Mouse (Mus musculus): ENCODE data around the gene Cerk.
"Not testable (repeated sequence)": the region's sequence is repeated elsewhere in the genome, so short reads cannot be mapped to it uniquely, and the experiment has no call there.

The Cerk gene

DNA sequence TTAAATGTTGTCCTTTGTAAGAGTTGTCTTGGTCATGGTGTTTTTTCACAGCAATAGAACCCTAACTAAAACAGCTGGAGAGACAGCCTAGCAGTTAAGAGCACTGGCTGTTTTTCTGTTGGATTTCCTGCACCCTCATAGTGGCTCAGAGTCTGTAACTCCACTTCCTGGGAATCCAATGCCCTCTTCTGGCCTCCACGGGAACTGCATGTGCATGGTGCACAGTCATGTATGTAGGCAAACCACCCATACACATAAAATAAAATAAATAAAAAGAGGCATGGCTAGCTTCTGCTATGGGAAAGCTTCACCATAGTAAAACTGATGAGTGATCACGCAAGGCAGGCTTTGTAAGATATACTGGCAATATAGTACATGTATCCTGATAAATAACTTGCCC, 19.4 kb upstream of the Cerk start:
- peak; percentile 61 to 67 for DNase-seq

DNA sequence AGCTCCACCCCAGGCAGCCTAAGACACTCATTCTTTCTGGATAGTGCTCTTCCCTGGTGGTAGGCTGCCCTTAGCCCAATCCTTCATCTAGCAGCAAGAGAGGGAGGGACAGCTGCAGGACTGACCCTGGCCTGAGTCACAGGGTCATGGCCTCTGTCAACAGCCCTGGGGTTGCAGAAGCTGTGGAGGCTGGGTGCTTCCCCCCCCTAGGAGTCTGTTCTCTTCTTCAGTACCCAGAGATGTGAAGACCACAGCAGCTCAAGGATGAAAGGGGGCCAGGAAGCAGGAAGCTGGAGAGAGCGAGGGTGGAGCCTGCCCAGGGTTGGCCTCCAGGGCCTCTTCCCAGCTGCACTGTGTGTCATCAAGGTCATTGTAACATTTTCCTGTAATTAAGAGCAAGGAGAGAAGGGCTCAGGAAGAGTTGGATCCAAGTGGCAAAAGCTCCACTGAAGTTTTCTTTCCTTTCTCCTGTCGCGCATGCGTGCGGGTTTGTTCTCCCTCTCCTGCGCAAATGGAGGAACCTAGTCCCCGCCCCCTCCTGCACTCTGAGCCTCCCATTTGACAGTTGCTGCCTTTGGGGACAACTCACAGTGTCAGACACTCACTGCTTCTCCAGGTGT, 18.1 kb upstream of the Cerk start:
- peak; percentile 70 to 72 for DNase-seq

DNA sequence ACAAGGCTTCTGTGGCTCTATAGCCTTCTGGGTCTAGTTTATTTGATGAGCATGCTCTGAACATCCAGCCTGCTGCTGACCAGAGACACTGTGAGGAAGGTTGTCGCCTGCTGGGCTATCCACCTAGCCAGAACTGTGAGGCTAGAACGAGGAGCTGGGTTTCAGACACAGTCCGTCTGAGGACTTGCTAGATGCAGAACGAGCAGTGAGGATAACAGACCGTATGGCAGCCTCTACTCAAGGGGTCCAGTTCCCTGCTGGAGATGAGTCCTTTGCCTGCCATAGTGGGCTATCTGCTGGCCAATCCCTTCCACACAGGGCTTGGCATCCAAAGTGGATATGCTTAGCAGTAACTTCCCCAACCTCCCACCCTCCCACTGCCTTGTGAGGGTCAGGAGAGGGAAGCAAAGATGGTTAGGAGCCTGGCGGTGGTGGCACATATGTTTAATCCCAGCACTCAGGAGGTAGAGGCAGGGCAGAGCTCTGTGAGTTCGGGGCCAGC, 17.4 kb upstream of the Cerk start:
- DNase-seq: no peak

DNA sequence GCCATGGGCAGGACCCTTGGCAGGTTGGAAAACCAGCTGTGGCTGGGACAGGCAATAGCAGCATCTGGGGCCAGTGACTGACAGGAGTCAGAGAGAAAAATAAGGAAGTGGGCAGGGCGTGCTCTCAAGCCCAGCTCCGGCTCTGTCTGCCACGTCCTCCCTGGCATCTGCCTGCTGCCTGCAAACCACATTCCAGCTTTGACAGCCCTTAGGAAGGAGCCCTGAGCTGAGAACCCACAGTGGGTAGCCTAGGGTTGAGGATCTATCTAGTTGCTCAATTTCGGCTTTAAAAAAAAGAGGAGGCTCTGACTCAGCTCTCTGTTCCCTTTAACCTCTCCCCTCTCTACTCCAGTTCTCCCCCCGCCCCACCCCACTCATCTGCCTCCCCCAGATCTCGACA, 16.7 kb upstream of the Cerk start:
- peak; percentile 77 to 79 for DNase-seq

DNA sequence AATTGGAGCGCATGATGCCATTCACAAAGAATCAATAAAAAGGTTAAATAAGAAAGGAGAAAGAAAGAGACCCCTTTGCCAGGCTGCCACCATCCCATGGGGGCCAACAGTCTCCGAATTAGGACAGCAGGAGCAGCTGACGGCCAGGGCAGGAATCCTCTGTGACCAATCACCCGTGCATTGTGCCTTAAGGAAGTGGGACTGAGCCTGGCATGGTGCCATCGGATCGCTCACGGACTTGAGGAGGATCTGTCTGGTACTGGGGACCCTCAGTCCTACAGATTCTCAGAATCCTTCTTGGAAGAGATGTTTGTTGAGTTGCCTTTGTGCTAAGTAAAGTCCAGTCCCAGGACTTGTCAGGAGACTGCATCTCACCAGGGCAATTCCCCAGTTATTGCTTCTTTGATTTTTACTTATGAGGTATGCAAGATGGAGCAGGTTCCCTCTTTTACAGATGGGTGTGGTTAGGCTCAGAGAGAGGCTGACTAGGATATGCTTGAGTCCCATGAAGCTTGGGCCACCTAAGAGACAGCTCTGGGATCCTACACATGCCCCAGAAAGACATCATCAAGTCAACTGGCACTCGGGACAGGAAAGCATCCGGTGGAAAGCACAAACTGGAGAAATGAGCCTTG, 15.9 kb upstream of the Cerk start:
- DNase-seq: peak in 1 of 2 experiments; percentile 49

DNA sequence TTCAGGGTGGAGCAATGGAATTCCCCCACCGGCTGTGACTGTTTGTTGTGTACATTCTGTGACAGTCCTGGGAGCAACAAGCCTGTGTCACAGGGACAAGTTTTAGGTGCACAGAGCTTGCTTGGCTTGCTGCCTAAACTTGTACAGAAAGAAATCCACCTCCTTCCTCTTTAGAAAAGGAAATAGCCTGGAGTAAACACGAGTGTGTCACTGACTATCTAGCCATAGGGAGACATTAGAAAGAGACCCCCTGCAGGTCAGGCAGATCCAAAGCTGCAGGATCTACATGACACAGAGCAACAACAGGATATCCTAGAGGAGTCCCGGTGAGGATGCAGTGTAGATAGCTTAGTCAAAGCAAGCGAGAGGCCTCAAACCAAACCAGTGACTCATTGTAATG, 15.2 kb upstream of the Cerk start:
- peak; percentile 36 to 73 for DNase-seq

DNA sequence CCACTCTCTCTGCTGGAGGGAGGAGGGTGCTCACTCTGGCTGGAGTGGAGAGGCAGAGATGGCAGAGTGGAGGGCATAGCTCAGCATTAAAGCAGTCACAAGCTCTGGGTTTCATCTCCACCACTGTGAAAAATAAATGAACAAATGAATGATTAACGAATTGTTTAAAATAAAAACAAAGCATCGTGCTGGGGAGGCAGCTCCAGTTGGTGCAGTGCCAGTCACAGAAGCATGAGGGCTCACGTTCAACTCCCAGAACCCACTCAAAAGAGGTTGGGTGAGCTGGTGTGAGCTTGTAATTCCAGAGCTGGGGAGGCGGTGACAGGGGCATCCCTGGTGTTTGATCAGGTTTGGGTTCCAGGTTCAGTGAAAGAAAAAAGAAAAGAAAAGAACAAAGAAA, 14.2 kb upstream of the Cerk start:
- DNase-seq: no peak

DNA sequence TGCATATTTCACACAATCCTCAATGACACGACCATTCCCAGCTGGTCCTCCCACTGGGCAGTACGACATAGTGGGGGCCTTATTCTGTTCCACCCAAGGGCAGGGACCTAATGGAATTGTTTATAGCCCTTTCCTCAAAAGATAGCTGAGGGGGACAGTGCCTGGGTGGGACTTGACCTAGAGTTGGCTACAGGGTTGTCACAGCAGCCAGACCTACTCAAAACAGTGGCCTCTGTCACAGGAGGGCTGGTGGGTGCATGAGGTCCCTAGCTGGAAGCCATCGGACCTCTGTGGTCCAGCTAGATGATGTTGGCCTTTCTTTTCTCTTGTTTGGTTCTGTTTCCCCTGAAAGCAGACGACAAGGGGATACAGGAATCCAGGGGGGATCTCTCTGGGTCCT, 13.5 kb upstream of the Cerk start:
- no peak for DNase-seq

DNA sequence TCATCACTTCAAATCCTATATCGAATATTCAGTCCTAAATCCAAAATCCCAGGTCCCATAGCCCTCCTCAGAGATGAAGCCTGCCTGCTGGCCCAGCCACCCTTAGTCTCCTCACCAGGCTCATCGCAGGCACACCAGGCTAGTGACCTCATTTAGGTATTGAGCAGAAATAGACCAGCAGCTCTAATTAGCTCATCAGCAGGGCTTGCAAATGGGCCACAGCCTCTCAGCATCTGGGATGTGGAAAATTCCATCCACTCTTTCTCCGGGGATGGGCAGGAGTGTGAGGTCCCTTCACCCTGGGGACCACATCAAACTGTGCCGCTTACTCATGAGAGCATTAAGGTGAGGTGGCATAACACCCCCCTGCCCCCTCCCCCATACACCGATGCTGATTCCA, 13.1 kb upstream of the Cerk start:
- no peak for DNase-seq

DNA sequence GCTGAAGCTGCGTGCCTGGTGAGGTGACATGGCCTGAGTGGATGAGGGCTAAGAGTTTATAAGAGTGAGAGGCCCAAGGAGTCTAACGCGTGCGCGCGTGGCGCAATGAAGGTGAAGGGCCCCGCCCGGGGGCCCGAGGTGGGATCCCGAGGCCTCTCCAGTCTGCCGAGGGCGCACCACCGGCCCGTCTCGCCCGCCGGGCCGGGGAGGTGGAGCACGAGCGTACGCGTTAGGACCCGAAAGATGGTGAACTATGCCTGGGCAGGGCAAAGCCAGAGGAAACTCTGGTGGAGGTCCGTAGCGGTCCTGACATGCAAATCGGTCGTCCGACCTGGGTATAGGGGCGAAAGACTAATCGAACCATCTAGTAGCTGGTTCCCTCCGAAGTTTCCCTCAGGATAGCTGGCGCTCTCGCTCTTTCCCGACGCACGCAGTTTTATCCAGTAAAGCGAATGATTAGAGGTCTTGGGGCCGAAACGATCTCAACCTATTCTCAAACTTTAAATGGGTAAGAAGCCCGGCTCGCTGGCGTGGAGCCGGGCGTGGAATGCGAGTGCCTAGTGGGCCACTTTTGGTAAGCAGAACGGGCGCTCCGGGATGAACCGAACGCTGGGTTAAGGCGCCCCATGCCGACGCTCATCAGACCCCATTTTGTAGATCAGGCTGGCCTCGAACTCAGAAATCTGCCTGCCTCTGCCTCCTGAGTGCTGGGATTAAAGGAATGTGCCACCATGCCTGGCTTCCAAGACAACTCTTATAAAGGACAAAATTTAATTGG, 8.9 kb upstream of the Cerk start:
- DNase-seq: not testable (repeated sequence)

DNA sequence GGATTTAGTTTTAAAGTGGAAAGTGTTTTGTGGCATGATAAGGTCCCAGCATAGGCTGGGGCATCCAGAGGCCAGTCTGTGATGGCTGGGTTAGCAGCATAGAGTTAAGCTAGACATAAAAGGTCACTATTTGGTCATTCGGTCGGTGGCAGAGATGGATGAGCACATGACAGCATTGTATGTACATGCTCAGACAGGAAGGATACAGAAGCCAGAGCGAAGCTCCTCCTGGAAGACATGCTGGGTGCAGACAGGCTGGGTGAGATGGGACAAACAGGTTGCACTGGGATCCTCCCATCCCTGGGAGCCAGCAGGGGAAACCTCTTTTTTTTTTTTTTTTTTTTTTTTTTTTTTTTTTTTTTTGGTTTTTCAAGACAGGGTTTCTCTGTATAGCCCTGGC, 6.0 kb upstream of the Cerk start:
- DNase-seq: no peak

DNA sequence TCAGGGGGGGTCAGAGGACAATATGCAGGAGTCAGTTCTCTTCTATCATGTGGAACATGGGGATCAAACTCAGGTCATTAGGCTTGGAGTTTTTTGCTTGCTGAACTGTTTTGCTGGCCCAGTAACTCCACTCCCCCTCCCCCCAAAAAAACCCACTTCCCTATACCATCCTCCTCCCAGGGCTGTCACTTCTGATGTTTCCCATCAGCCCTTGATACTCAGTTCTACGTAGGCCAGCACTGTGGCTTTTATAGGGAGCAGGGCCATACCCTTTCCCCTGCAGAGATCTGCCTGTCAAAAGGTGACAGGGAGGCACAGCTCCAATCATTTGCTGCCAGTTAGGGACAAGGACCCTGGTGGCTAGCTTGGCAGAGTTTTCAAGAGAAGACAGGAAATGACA, 5.6 kb upstream of the Cerk start:
- no peak for DNase-seq

DNA sequence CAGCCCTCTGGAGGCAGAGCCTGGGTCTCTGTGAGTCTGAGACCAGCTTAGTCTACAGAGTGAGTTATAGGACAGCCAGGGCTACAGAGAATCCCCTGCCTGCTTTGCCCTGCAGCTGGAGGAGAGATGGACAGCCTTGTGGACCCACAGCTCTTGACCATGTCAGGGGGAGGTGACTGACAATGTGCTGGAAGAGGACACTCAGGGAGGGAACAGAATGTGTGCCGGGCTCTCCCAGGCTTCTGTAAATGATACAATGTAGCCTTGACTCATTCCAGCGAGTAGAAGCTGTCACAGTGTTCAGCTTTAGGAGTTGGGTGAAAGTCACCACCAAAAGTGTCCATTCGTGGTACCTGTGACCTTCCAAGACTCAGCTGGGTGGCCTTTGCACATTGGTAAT, 4.4 kb upstream of the Cerk start:
- no peak for DNase-seq

DNA sequence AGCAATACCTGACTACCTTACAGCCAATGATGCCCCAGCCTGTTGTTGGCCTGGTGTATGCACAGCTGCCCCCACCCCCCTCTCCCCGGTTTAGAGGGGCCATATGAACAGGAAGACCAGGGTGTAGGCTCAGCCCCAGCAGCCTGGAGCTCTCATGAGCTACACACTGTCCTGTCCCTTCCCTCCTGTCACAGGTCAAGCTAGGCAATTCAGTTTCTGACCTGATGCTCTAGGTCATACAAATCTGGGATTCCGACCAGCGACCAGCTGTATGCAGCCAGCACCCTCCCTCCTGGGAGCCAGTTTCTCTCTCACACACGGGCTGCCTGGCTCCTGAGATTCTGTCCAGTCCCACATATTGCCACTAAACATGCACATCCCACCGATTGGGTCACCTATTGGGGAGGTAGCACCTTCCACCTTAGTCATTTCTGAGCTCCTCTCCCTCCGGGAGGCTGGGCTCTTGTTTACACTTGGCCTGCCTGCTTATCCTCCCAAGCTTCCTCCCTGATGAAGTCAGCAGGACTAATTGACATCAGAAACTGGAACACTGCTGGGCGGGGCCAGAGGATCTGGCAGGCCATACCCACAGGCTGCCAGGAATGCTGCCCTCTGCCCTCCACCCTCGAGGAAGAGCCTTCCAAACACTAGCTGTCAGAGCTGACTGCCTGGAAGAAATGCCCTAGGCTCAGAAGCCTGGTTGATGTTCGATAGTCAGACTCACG, 3.0 kb upstream of the Cerk start:
- DNase-seq: peak; percentile 93 to 95

DNA sequence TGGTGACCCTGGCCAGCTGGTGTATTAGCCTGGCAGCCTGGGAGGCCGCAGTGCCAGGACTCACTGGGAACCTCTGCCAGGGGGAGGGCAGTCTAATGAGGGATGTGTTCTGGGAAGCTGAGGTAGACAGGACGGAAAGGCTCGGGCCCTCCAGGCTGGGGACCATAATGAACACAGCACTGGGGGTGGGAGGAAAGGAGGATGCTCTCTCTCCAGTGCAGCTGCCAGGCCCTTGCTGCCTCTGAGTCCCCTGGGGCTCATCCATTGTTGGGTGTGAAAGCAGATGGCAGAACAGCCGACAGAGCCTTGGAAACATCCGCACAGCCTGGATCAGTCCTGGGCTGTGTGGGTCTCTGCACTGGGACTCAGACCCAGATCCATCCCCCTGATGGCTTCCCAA, 2.2 kb upstream of the Cerk start:
- peak in 1 of 2 experiments; percentile 53 for DNase-seq

DNA sequence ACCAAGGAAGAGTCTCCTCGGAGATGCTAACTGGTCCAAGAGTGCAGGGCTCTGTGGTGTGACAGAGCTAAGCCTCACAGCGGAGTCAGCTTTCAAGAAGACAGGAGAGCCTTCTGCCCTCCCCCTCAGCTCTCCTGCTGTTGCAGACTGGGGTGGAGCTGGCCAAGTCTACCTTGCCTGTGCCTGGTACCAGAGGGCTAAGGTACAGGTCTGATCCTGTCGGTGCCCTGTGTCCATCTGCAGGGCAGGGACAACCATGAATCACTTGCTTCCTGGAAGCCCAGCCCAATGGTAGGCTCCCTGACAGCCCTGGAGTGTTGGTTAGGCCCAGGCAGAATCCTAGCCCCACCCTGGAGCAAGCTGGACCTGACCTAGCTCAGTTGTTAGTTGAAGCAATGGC, 745 bp upstream of the Cerk start:
- DNase-seq: peak; percentile 44 to 59

DNA sequence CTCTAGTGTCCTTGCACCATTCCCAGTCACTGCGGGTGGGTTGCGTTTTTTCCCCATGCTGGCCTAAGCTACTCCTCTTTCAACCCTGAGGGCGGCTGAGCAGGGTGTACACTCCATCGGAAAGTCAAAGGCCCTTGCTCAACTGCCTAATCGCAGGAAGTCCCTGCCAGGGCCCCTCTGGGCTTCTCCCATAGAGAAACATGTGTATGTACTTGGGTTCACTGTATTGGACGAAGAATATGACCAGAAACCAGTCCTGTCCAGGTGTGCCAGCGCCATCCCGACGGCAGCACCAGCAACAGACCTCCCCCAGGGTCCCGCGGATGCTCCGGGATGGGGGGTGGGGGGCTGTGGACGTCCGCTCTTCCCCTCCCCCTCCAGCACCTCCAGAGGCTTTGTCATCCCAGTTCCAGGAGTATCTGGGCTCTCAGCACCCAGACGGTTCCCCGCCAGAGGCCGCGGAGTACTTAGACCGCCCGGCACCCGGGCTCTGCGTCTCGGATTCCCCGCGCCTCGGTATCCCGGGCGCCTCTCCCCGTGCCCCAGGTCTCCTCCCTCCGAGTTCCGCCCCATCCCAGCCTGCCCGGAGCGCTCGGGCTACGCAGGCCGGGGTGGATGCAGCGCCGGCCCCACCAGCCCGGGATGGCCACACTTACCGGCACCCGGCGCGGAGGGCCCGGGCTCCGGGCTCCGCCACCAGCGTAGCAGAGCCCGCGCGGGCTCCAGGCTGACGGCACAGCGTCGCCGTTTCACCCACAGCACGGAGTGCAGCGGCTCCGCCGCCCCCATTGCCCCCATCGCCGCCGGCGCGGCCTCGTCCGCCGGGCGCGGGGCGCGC, 871 bp downstream of the Cerk start:
- DNase-seq: peak; percentile 54 to 58

DNA sequence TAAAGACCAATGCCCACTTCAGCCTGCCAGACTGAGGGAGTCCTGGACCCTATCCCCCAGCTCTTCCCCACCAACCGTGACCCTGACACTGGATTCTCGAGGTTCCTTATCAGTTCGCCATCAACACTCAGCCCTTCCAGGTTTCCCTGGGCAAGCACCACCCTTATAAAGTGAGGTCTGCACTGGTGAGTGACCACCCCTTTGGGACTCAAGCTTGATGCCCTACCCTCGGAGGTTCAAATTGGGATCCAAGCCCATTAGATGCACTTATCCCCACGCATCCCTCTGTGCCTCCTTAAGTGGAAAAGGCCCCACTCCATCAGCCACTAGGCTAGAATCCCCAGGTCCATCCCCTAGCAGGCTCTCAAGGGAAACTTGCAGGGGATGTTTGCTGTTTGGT, 1.9 kb downstream of the Cerk start:
- no peak for DNase-seq

DNA sequence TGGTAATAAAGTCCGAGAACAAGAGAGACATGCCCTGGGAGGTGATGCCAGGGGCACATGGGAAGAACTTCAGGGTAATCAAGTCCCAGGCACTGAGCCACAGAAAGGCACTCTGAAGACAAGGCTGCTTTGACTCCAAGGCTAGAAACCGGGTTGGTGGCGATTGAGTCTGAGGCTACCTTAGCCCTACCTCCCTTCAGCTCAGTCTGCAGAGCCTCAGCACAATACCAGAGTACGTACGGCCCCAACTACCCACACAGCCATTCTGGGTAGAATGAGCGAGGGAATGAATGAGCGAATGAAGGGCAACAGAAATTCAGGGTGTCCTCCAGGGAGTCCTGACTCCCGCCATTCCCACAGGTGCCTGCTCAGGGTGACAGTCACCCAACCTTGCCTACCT, 2.5 kb downstream of the Cerk start:
- DNase-seq: no peak

DNA sequence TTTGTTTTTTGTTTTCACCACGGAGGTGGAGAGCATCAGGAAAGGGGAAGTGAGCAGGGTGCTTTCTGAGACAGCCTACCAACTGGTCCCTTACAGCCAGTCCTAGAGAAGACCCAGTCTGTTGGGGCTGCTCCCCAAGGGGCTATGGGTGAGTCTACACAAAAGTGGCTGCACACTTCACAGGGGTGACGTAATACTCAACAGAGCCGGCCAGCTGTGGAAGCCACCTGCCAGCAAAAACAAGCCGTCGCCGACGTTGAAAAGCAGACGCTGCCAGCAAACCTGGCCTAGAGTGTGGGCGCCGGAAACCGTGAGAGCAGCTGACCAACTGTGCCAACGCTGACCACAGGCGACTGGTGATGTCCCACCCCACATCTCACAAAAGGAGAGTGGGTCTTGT, 3.3 kb downstream of the Cerk start:
- peak; percentile 75 to 77 for DNase-seq

DNA sequence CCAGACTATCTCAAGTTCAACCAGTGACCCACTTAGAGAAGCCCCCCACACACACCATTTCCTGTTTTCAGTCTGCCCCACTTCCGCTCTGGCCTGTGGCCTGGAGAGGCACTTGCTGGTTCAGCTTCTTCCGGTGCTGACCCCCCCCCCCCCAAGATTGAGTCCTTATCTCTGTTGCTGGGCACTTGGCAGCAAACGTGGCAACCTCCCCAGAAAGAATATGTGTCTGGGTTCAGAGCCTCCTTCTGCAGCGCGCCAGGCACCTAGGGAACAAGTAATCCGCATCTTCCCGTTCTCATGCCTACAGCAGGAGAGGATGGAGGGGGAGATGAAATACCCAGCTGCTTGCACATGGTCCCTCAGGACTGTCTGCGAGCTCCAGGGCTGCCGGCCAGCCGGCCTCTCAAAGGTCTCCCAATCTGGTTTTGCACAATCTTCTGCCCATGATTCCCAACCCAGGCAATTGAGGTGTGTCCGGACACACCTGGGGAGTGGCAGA, 4.0 kb downstream of the Cerk start:
- DNase-seq: peak; percentile 53 to 73

DNA sequence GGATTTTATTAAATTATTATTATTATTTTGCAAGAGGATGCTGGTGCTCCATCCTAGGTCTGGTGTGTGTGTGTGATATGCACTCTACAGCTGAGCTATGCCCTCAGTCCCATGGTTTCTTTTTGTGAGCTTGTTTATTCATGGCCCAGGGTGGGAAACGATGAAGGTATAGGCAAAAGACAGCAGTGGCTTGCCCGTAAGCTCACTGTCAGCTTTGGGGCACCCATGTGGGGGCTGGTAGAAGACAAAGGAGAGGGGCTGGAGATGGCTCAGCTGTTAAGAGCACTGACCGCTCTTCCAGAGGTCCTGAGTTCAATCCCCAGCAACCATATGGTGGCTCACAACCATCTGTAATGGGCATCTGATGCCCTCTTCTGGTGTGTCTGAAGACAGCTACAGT, 4.6 kb downstream of the Cerk start:
- DNase-seq: not testable (repeated sequence)
